Mouse (Mus musculus): ENCODE results near the gene Hbs1l. TPM values are rescaled to one million over a fixed set of nuclear protein-coding genes. Genes with fewer than 3 reads are reported as not detected.

Hbs1l gene
- total RNA-seq, 1 experiment from 2014 or later = 92.0 TPM

DNA sequence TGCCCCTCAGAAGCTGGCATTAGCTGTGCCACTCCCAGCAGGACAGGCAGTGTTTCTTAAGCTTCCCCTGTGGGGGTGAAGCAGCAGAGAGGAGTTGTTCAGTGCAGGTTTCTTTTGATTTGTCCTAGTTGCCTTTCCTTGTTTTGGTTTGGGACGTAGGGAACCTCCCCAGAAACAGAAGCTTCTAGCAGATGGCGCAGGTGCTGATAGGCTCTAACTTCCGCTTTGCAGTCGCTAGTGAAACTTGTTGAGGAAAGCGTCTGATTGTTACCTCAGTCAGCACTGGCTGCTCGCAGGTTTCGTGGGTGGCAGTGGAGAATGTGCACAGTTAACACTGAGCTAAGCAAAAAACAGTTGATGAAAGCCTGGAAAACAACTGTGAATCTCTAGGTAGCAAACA lies 6.0 kb downstream of the Hbs1l start:
- 0 out of 2 replicates have a peak, but pooled peaks have one; percentile 18 for ATAC-seq (replicated peaks; ENCODE audit: low read depth, poor library complexity, severe bottlenecking)

DNA sequence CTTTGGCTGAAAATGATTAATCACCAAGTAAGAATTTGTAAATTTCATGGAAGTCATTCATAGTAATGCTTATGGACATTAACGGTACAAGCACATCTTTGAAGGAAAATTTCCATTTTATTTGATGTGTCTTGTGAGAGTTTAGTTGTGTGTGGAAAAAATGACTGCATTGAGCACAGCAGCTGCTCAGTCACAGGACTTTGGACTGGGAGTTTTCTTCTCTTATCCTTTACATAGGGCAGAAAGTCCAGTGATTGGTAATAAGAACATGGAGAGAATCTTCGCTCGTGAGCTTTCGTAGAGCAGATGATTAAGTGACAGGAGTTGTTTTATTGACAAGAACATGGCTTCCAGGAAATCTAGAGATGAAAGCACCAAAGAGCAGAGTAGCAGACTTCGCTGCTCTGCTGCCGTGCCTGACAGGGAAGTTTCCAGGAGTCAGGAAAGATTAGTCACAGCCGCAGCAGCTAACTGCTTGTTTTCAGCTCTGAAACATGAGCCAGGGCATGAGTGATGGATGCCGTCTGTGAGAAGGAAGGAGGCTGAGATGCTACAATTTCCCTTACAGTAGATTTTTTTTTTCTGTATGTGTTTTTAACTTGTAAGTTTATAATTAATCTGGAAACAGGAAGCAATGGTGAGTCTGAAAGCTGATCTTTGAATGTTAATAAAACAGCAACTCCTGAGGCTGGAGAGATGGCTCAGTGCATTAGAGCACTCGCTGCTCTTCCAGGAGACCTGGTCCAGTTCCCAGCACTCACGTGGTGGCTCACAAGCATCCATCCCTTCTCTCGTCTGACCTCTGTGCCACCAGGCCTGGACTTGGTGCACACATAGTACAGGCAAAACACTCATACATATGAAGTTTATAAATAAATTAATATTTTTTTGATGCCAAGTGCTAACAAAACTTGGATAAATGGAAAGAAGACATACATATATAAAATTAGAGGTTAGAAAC lies 9.2 kb downstream of the Hbs1l start:
- no peak for ATAC-seq (replicated peaks; ENCODE audit: low read depth, poor library complexity, severe bottlenecking)

DNA sequence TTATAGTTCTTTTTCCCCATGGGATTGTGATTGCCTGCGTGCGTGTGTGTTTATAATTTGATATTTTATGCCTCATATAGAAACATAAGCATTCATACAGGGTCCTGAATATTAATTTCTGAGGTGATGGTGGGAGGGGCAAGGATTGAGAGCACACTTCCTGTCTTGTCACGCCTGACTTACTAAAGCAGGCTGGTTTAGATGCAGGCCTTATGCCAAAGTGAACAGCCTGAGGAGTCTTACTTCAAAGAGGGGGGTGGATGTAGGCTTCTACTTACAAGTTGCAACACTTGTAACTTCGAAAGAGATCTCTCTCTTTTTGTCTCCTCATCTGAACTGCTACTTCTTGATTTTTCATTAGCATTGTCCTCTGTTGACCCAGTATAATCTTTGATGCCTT lies 18.0 kb downstream of the Hbs1l start:
- no peak for ATAC-seq (replicated peaks; ENCODE audit: low read depth, poor library complexity, severe bottlenecking)

DNA sequence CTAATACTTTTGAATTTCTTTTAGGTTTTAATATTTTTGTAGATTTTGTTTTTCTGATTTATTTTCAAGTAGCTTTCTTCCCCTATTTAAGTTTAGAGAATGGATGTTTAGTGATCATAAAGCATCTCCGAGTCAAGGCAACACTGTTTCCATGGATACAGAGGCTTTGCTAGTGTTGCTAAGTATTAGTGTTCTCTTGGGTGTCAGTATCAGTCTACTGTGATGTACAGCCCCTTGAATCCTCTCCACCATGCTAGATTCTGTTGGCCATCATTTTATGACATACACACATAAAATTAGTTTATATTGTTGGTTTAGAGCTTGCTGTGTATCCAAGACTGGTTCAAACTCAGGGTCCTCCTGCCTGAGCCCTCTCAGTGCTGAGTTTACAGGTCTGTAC lies 20.3 kb downstream of the Hbs1l start:
- no peak for ATAC-seq (replicated peaks; ENCODE audit: low read depth, poor library complexity, severe bottlenecking)

DNA sequence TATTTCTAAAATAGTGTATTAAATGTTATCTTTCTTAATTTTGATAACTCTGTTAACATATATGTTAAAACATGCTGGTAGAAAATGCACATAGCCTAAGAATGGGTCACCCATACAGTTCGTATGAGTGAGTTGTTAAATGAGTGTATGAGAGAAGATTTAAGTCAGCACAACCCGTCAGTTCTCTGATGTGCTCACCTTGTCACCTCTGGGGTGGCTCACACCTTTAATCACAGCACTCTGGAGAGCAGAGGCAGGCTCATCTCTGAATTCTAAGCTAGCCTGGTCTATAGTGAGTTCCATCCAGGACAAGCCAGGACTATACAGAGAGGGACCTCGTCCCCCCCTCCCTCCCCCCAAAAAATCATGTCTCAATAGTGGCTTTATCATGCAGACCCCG lies 22.5 kb downstream of the Hbs1l start:
- no peak for ATAC-seq (replicated peaks; ENCODE audit: low read depth, poor library complexity, severe bottlenecking)

DNA sequence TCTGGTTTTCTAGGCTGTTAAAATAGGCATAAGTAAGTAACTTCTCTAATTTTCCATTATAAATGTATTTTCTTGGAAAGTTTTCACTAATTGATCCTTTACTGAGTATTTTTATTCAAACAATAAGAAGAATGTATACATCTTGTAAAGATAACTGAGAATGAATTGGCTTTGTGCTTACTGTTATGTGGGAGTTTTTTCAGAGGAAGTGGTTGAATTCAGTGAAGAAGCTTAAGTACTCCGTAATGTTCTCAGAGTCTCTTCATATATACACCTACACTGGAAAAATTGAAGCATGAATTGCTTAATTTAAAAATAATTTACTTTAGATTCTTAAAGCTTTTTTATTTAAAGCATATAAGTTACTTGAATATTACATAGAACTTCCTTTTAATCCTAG lies 23.2 kb downstream of the Hbs1l start:
- no peak for ATAC-seq (replicated peaks; ENCODE audit: low read depth, poor library complexity, severe bottlenecking)

DNA sequence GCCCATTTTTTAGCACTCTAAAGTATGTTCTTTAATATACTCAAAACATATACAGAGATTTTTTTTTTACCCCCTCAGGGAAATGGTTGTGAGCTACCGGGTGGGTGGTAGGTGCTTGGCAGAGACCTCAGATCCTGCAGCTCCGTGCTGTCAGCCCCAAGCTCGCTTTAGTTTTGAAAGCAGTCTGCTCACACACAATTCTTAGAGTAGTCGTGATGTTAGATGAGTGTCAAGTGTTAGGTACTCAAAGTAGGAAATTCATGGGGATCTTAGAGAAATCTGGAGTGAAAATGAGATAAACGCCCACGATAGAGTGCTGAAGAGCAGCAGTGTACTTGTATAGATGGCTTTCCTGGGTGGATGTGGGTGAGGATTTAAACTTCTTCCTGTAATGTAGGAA lies 24.8 kb downstream of the Hbs1l start:
- ATAC-seq (replicated peaks; ENCODE audit: low read depth, poor library complexity, severe bottlenecking) = no peak

DNA sequence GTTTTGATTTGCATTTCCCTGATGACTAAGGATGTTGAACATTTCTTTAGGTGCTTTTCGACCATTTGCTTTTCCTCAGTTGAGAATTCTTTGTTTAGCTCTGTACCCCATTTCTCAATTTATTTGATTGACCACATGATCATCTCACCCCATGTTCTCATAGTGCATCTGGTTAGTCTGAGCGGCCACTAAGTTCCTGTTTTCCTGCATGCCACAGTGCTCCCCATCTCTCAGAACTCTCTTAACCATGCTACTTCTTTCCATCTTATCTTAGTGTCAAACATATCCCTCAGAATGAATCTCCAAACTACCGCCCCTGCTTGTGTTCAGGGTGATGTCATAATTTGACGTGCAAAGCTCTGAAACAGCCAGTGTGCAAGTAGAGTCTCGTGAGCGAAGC lies 30.6 kb downstream of the Hbs1l start:
- peak; percentile 69 for ATAC-seq (replicated peaks; ENCODE audit: low read depth, poor library complexity, severe bottlenecking)

DNA sequence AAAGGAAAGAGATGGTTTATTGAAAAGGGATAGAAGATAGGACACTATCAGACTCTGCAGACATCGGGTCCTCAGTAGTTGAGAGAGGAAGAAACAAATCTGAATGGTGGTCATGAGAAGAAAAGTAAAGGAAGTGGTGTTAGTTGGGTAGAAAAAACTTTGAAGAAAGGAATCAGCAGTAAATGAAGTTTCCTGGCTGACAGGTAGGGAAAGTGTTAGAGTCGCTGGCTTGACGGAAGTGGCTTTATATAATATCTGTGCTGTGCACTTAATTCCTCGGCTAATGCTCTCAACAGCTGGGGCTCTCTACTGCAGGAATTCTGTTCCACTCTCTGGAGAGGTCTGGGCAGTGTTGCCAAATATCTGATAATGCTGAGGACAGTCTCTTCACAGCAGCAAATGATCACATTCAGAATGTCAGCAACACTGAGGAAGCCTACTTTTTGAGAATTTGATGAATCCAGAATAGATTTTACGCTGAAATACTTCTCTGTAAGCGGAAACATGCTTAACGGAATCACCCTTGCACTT lies 31.9 kb downstream of the Hbs1l start:
- ATAC-seq (replicated peaks; ENCODE audit: low read depth, poor library complexity, severe bottlenecking) = no peak

DNA sequence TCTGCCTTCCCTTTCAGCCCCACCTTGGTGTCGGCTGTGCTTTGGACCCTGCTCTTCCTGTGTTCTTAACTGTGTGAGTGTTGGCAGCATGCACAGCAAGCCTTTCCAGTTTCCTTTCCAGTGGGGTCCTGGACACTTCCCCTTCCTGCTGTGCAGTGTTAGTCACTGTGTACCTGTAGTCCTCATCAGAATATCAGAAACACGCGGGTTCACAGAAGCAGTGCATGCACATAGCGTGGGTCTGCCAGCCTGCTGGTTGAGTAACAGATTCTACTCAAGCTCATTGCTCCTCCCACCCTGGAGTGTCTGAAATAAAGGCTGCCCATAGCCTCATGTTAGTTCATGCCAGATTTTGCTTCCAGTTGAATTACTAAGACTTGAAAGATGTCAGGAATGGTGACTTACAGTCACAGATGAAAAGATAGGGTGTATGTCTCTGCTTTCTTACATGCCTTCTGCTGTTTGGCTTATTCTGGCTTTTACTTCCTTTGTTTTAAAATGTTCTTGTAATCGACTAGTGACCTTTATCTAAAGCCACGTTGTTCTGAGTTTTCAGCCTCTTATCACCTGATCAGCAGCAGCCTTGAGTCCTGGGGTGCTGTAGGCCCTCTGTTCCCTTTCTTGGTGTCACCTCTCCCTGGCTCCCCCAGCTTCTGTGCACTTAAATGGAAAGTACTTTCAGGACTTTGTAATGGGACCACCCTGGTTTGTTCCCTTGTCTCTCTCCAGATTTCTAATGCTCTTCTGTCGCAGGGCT lies 38.7 kb downstream of the Hbs1l start:
- peak; percentile 22; the same call in 1 of the 2 replicates for ATAC-seq (replicated peaks; ENCODE audit: low read depth, poor library complexity, severe bottlenecking)

DNA sequence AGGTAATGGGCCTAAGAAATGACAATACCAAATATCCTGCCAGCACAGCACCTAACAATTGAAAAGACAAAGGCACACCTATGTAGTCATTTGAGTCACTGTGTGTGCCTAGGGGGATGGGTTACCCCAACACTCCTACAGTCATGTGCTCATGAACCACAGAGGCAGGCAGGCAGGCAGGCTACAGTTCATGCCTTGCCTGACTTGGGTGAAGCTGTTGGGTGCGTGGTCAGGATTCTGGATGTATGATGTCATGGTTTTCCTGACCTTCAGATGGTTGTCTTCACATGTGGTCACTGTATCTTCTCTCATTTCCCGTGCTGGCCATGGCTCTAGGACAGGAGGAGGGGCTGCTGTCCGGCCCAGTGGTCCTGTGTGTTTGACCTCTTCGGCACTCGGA lies 39.8 kb downstream of the Hbs1l start:
- ATAC-seq (replicated peaks; ENCODE audit: low read depth, poor library complexity, severe bottlenecking) = no peak

DNA sequence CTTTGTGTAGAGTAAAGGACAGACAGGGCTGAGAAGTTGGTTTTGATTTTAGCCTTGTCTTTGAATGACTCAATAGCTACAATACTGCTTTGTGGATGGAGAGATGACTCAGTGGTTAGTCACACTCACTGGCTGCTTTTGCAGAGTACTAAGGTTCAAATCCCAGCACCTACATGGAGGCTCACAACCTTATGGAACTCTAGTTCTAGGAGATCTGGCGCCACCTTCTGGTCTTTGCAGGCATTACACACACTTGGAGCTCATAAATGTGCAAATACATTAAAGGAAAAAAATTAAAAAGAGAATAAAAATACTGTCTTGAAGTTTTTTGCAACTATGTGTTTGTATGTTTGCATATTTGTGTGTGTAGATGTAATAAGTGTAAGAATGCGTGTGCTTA lies 41.4 kb downstream of the Hbs1l start:
- ATAC-seq (replicated peaks; ENCODE audit: low read depth, poor library complexity, severe bottlenecking) = no peak

DNA sequence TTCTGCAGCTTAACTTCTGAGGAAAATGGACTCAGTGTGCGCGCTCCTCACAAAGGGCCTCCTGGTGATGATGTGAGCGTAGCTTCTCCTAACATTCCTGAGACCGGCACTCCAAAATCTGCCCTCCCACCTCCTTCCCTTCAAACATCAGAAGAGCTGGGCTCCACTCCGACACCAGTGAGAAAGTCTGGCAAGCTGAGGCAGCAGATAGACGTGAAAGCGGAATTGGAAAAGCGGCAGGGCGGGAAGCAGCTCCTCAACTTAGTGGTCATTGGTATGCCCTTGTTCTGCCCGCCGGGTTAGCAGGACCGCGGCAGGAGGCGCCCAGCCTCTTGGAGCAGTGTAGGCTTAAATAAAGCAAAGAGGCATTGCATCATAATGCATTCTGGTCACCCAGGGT lies 45.9 kb downstream of the Hbs1l start:
- no peak for ATAC-seq (replicated peaks; ENCODE audit: low read depth, poor library complexity, severe bottlenecking)

DNA sequence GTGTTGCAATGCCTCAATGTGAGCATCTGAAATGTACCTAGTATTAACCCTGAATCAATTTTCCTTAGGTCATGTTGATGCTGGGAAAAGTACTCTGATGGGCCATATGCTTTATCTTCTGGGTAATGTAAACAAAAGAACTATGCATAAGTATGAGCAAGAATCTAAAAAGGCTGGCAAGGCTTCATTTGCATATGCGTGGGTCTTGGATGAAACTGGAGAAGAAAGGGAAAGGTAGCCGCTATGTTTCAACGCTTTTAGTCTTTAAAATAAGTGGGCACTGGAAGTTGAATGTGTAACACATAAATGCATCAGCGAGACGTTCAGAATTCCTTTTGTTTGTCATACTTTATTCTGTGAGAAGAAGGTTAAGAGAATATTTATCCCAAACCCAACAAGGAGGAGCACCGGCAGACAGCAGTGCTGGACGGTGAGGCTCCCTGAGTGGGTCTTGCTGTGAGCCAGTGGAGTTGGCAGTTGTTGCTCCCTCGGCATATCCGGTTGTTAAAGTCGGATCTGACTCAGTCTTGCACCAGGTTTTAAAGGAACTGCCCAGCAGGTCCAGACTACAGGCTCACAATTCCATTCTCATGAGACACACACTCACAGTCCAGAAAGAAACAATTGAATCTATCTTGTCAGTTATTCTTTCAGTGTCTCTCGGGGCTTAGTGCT lies 46.7 kb downstream of the Hbs1l start:
- no peak for ATAC-seq (replicated peaks; ENCODE audit: low read depth, poor library complexity, severe bottlenecking)

DNA sequence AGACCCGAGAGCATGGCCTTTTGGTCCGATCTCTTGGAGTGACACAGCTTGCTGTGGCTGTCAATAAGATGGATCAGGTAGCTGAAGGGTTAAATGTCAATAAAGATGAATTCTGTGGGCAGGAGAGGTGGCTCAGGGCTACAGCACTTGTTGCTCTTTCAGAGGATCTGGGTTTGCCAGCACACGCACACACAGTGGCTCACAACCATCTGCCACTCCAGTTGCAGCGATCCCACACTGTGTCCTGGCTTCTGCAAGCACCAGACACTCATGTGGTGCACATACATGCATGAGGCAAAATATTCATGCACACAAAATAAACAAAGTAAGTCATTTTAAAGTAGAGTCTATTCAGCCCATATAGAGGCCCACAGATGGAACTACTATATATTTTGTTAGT lies 51.6 kb downstream of the Hbs1l start:
- no peak for ATAC-seq (replicated peaks; ENCODE audit: low read depth, poor library complexity, severe bottlenecking)

DNA sequence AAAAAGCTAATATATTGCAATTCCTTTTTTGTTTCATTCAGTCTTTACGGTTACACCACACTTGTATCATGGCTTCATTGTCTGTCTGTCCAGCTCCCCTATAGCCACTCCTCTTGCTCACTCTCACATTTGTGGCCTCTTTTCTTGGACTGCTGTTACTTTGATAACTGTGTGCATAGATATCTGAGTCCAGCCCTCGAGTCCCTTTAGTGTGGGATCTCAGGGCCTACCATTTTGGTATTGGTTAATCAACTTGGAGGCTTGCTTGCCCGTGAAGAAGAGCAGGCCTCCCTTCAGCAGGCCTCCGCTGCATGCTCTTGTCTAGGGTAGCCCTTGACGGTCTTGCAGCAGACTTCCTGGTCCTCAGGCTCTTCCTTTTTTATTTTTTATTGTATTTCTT lies 53.7 kb downstream of the Hbs1l start:
- no peak for ATAC-seq (replicated peaks; ENCODE audit: low read depth, poor library complexity, severe bottlenecking)

DNA sequence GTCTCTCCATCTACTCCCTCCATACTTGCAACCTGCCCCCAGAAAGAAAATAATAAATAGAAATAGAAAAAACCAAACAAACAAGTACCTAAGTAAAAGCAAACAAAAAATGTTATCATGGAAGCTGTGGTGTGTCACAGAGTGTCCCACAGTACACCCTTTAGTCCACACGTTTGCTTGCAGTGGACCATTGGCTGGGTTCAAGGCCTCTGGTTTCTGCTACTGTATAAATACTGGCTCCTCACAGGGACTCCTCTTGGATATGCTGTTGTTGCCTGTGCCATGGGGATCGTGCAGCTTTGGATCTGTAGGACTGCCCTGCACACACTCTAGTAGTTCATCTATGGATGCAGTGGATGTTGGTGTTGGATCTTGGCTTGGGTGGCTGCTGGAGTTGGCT lies 54.2 kb downstream of the Hbs1l start:
- ATAC-seq (replicated peaks; ENCODE audit: low read depth, poor library complexity, severe bottlenecking) = no peak

DNA sequence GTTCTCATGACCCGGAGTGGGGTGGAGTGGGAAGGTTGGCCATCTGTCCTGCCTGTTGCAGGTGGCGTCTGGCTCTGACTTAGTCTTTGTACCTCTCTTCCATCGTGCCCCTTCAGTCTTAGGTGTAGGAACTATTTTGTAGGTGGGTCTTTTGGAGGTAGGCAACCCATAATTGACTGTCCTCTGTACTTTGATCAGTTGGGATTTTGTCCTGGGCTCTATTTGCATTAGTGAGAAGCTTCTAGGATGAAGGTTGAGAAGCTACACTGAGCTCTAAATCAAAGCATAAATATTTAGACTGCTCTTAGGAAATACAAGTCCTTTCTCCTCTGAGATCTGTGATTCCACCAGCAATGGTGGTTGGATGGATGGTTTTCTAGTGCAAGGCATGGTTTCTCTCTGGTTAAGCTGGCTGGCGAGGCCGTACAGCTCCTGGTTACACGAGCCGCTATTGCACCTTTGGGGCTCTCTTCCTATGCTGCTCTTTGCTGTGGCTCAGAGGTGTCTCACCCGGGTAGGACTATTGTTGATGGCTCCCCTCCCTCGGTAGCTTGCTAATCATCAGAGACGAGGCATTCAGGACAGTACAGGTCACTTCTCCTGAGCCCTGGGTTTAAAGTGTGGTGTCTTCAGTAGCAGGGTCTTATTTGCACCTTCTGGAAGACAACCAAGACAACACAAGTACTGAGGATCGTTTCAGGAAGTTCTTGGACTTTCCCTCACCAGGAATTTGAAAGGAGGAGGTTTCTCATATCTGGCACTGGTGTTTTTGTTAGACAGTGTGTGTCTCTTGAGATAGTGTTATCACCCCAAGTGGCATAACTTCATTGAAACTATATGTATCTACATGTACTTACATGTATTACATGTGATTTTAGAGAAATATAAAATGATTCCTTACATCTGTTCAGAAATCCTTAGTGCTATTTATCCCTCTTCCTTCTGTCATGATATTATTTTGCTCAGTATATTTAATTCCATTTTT lies 55.0 kb downstream of the Hbs1l start:
- ATAC-seq (replicated peaks; ENCODE audit: low read depth, poor library complexity, severe bottlenecking) = no peak

DNA sequence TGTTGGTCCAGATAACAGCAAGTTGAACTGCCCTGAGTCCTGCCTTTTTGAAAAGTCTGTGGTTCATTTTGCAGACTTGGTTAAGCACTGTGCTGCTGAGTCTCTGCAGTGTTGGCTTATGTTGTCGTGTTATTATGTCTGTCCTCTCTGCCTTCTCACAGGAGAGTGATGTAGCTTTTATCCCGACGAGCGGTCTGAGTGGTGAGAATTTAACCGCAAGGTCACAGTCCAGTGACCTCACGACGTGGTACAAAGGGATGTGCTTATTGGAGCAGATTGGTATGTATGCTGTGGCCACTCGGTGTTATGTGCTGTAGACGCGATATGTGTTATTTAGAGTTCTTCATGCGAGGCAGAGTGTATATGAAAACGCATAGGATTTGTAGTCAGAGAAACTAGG lies 56.0 kb downstream of the Hbs1l start:
- no peak for ATAC-seq (replicated peaks; ENCODE audit: low read depth, poor library complexity, severe bottlenecking)
